Mouse (Mus musculus) heart, embryonic 14.5 days (tissue): ENCODE measurements at regions not wholly inside any gene's neighbourhood (a gene's known extent, or its start where the extent isn't known, plus 50 kb on each side); places are given as distances from the start of the nearest gene placed in this dataset.
A peak's percentile ranks its signal among the peaks of the same experiment; 100 is the strongest.

ENCODE experiments used
- ATAC-seq: fragments of 200-750 bp; cut with Nextera tagmentation; 2 replicates; pipeline ENCODE4 v1.8.0; 2017; ENCODE audit warnings: low read depth, moderate TSS enrichment; ENCODE audit not compliant: insufficient number of reproducible peaks, insufficient read depth, low FRiP score
- H3K27ac ChIP-seq, 2 experiments: fragments of 200-500 bp in 1 of 2; fragments of 300-500 bp in 1 of 2; sonication (generic) in 1 of 2; replicated peaks in 1 of 2; 2 replicates each; pipeline ENCODE4 v1.5.1; 2012 to 2014; ENCODE audit warnings: low read depth in 2 of 2, low read length in 2 of 2, control low read depth in 1 of 2, mild to moderate bottlenecking in 1 of 2, mixed read lengths in 1 of 2; ENCODE audit not compliant: control insufficient read depth in 1 of 2, insufficient read depth in 1 of 2
- H3K27me3 ChIP-seq: fragments of 300-500 bp; sonication (generic); 2 replicates; pipeline ENCODE4 v1.6.1; 2014; ENCODE audit warnings: mild to moderate bottlenecking, low read length, control low read depth; ENCODE audit not compliant: control insufficient read depth, insufficient read depth
- H3K36me3 ChIP-seq: fragments of 300-500 bp; sonication (generic); 2 replicates; pipeline ENCODE4 v1.6.1; 2014; ENCODE audit warnings: mild to moderate bottlenecking, control low read depth, low read length, mixed read lengths; ENCODE audit not compliant: control insufficient read depth, insufficient read depth
- H3K4me1 ChIP-seq, 2 experiments: fragments of 200-500 bp in 1 of 2; fragments of 300-500 bp in 1 of 2; sonication (generic) in 1 of 2; 2 replicates each; pipeline ENCODE4 v1.6.1; 2012 to 2014; ENCODE audit warnings: low read length in 2 of 2, control low read depth in 1 of 2, mixed read lengths in 1 of 2; ENCODE audit not compliant: control insufficient read depth in 2 of 2, insufficient read depth in 2 of 2
- H3K4me2 ChIP-seq: fragments of 300-500 bp; sonication (generic); 2 replicates; pipeline ENCODE4 v1.6.1; 2014; ENCODE audit warnings: mild to moderate bottlenecking, low read length
- H3K4me3 ChIP-seq, 2 experiments: fragments of 200-500 bp in 1 of 2; fragments of 300-500 bp in 1 of 2; sonication (generic) in 1 of 2; 2 replicates each; pipeline ENCODE4 v1.5.1; 2012 to 2014; ENCODE audit warnings: low read length in 2 of 2, mild to moderate bottlenecking in 2 of 2, control low read depth in 1 of 2, low read depth in 1 of 2, moderate library complexity in 1 of 2; ENCODE audit not compliant: control insufficient read depth in 1 of 2, insufficient read depth in 1 of 2
- H3K9ac ChIP-seq: fragments of 300-500 bp; sonication (generic); 2 replicates; pipeline ENCODE4 v1.6.1; 2014; ENCODE audit warnings: mild to moderate bottlenecking, low read length
- H3K9me3 ChIP-seq: fragments of 300-500 bp; sonication (generic); 2 replicates; pipeline ENCODE4 v1.6.1; 2016; ENCODE audit warnings: low read length, control low read depth; ENCODE audit not compliant: control insufficient read depth
- WGBS: fragments of 180-500 bp; shearing (Covaris S2); extraction: QIAGEN DNeasy Blood & Tissue Kit; methylation state at CpG from one replicate; pipeline ENCODE4 v1.1.7; 2014; 5-methylcytosine and 5-hydroxymethylcytosine counted together

- H3K27me3 ChIP-seq, result no peaks in the 10 kb centered on the region
- H3K27ac ChIP-seq, result peak overlapping the region; percentile 10 to 41; a peak in 1 of 4 replicates
- no peak for ATAC-seq
- H3K4me1 ChIP-seq, result peaks cover 2 to 3% of the 10 kb centered on the region in 2 experiments; a peak in 1 of 4 replicates
- H3K4me2 ChIP-seq, result no peak overlapping the region
- no peak overlapping the region for H3K9ac ChIP-seq
- H3K9me3 ChIP-seq, result no peaks in the 10 kb centered on the region
- no peak overlapping the region for H3K4me3 ChIP-seq
- H3K36me3 ChIP-seq, result no peaks in the 10 kb centered on the region
- 72% methylated on average over 8 of the region's 8 CpGs for WGBS
Measured at GRCm38 (mm10) chr11:111944282-111944681, 837.7 kb upstream of the Sox9 start.

- Histone ChIP-seq H3K4me1 (peaks cover 2 to 3% of the 10 kb centered on the region in 2 experiments; a peak in 1 of 4 replicates), H3K27ac (no peak overlapping the region), H3K9ac (no peak overlapping the region), H3K27me3 (no peaks in the 10 kb centered on the region), H3K9me3 (no peaks in the 10 kb centered on the region), H3K4me2 (no peak overlapping the region), H3K4me3 (no peak overlapping the region), H3K36me3 (no peaks in the 10 kb centered on the region)
- ATAC-seq, result no peak
Measured at GRCm38 (mm10) chr11:111945806-111946205, 836.2 kb upstream of the Sox9 start.

- no peak for ATAC-seq
Measured at GRCm38 (mm10) chr11:111947671-111948070, 834.4 kb upstream of the Sox9 start.

GRCm38 (mm10) chr11:111953421-111953820 lies 828.6 kb upstream of the Sox9 start:
- no peak overlapping the region for H3K4me3 ChIP-seq
- H3K9me3 ChIP-seq, result 0 out of 2 replicates have a peak, but pooled peaks cover 4% of the 10 kb centered on the region
- no peaks in the 10 kb centered on the region for H3K4me1 ChIP-seq
- H3K9ac ChIP-seq, result no peak overlapping the region
- H3K27ac ChIP-seq, result no peak overlapping the region
- H3K27me3 ChIP-seq, result no peaks in the 10 kb centered on the region
- no peak overlapping the region for H3K4me2 ChIP-seq
- 63% methylated on average over 5 of the region's 5 CpGs for WGBS
- no peaks in the 10 kb centered on the region for H3K36me3 ChIP-seq
- ATAC-seq, result no peak

More at GRCm38 (mm10) chr11:111947671-111948070, 834.4 kb upstream of the Sox9 start:
- Histone ChIP-seq H3K27me3 (no peaks in the 10 kb centered on the region), H3K4me3 (no peak overlapping the region), H3K36me3 (no peaks in the 10 kb centered on the region), H3K9me3 (no peaks in the 10 kb centered on the region), H3K4me1 (peaks cover 2 to 3% of the 10 kb centered on the region in 2 experiments; a peak in 1 of 4 replicates), H3K4me2 (no peak overlapping the region), H3K9ac (no peak overlapping the region), H3K27ac (no peak overlapping the region)
- WGBS, result 86% methylated on average over 6 of the region's 6 CpGs

- Histone ChIP-seq H3K27ac (no peak overlapping the region), H3K27me3 (no peaks in the 10 kb centered on the region), H3K4me2 (no peak overlapping the region), H3K4me3 (no peak overlapping the region), H3K9ac (no peak overlapping the region), H3K36me3 (no peaks in the 10 kb centered on the region), H3K9me3 (0 out of 2 replicates have a peak, but pooled peaks cover 4% of the 10 kb centered on the region), H3K4me1 (no peaks in the 10 kb centered on the region)
- ATAC-seq, result no peak
- WGBS, result 64% methylated on average over 5 of the region's 5 CpGs
Measured at GRCm38 (mm10) chr11:111957721-111958287, 824.2 kb upstream of the Sox9 start.

- Histone ChIP-seq H3K36me3 (no peaks in the 10 kb centered on the region), H3K27ac (no peak overlapping the region), H3K4me2 (no peak overlapping the region), H3K9ac (no peak overlapping the region), H3K9me3 (0 out of 2 replicates have a peak, but pooled peaks cover 4% of the 10 kb centered on the region), H3K4me3 (no peak overlapping the region), H3K27me3 (no peaks in the 10 kb centered on the region), H3K4me1 (no peaks in the 10 kb centered on the region)
- 75% methylated on average over 10 of the region's 10 CpGs for WGBS
- no peak for ATAC-seq
Measured at GRCm38 (mm10) chr11:111961047-111961837, 820.8 kb upstream of the Sox9 start.

DNA sequence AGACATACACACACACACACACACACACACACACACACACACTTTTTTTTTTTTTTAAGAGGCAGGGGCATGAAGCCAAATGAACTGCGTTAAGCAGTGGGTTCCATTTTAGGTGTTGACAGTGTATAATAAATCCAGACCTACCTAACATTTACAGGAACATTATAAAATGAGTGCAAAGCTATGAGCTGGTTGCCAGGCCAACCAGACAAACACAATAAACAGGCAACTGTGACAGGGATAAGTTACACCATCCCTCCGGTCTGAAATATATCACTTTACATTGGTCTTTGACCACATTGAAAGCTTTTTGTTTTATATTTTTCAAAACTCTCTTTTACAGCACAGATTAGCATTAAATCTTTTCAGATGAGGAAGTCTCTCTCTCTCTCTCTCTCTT lies 820.2 kb upstream of the Sox9 start:
- no peak for ATAC-seq

More for the DNA sequence above, 820.2 kb upstream of the Sox9 start:
- H3K9ac ChIP-seq, result no peak overlapping the region
- no peaks in the 10 kb centered on the region for H3K27me3 ChIP-seq
- 56% methylated on average over 2 of the region's 2 CpGs for WGBS
- no peaks in the 10 kb centered on the region for H3K4me1 ChIP-seq
- no peak overlapping the region for H3K4me3 ChIP-seq
- H3K9me3 ChIP-seq, result 0 out of 2 replicates have a peak, but pooled peaks cover 1% of the 10 kb centered on the region
- H3K27ac ChIP-seq, result no peak overlapping the region
- H3K36me3 ChIP-seq, result no peaks in the 10 kb centered on the region
- no peak overlapping the region for H3K4me2 ChIP-seq
